Mouse (Mus musculus) layer of hippocampus, adult 9-11 months (tissue): ENCODE data around the gene Grpr.
A peak's percentile ranks its signal among the peaks of the same experiment; 100 is the strongest.

ENCODE experiments used
- DNase-seq: peaks from one replicate; pipeline ENCODE4 v3.0.0; 2022

Grpr gene

GRCm38 (mm10) chrX:163549666-163550065 lies at the start of gene Grpr:
Gene Grpr (minus strand): TSS chrX:163549677.
- DNase-seq, result peak; percentile 19

DNA sequence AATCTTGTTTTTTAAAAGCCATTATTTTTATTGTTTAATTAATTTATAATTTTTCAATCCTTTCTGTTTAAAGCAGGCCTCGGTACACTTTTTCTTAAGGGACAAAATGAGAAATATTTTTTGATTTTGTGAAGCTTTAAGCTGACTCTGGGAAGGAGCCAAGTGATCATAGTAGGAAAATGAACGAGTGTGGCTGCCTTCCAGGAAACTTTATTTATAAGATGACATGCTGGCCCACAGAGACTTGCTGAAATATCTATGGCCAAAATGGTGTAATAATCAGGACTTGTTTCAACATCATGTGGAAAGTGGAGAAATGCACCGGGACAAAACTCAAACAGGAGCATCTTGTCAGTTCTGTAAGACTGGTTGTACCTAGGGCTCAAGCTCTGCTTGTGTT lies 11.0 kb upstream of the Grpr start:
- DNase-seq, result no peak

DNA sequence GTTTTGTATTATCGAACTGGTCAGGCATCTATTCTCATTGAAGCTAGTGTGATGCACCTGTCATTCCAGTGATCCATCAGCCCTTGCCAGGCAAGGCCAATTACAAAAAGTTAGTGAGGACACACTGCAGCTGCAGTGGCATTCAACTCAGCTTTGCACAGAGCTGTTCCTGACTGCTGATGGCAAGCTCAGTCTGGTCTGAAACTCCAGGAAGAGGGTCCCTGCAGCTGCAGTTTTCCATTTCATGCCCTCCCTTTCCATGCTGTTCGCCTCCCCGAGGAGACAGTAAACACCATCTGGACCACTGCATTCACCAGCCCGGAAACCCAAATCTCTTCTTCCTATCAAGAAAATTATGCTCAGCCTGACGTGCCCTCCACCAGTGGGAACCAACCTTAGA lies 2.4 kb downstream of the Grpr start:
- DNase-seq, result no peak

DNA sequence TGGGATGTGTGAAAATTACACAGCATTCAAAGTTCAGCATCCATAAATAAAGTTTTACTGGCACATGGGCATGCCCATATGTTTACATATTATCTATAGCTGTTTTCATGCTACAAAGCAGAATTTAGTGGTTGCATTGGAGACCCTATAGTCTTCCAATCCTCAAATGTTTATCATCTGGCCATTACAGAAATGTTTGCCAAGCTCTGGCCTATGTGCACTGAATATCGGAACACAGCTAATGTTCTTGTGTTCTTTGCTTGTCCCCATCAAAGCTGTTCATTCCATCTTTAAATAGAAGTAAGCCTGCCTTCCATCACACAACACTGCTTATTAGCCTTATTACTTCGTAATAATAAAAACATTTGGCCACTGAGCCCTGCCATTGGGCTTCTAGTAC lies 16.6 kb downstream of the Grpr start:
- DNase-seq, result no peak

- no peak for DNase-seq
These were observed 30.4 kb downstream of the Grpr start for GRCm38 (mm10) chrX:163518963-163519541.

DNA sequence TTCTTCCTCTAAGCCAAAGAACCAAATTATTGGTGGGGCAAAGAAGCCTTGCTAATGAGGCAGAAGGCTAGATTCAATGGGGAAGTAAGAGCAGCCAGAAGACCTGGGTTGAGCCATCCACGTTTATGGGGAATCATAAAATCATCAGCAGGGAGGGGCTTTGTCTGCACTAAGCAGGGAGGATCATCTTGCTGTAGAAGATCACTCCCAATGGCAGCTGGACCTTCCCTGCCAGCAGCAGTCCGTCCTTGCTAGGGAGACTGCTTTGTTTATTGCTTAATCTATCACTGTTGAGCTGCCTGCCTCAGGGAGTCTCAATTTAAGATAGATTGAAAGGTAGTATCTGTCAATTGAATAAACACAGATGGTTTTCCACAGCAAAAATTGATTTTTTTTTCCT lies 37.7 kb downstream of the Grpr start:
- no peak for DNase-seq

- no peak for DNase-seq
These were observed 47.4 kb downstream of the Grpr start for GRCm38 (mm10) chrX:163502088-163502487.
